Mouse (Mus musculus): ENCODE data around the gene Jam3.

The Jam3 gene

GRCm38 (mm10) chr9:27154763-27155530 lies at the start of gene Jam3:
Jam3 (minus strand) TSS chr9:27155421.
- no peak for TF ChIP-seq GATA4 (IDR thresholded peaks at IDR 0.05; ENCODE audit: insufficient replicate concordance, low read length)

DNA sequence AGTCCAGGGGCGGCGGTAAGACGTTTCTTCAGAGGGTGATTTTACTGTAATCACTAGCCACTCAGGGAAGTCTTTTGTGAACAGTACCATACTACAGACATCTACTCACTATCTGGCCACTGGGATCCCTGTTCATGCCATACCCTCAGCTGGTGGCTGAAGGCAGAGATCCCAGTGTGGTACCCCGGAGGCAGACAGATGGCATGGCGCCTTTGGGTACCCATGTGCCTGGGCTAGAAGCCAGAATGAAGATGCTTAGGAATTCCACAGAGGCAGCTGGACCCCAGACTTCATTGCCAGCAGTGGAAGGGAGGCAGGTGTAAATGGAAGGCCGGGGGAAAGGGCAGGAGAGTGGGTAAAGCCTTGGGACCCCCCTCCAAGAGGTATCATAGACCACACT lies 49.0 kb upstream of the Jam3 start:
- no peak for TF ChIP-seq GATA4 (IDR thresholded peaks at IDR 0.05; ENCODE audit: insufficient replicate concordance, low read length)

- no peak for TF ChIP-seq GATA4 (IDR thresholded peaks at IDR 0.05; ENCODE audit: insufficient replicate concordance, low read length)
These were observed 47.9 kb upstream of the Jam3 start for GRCm38 (mm10) chr9:27203134-27203533.

DNA sequence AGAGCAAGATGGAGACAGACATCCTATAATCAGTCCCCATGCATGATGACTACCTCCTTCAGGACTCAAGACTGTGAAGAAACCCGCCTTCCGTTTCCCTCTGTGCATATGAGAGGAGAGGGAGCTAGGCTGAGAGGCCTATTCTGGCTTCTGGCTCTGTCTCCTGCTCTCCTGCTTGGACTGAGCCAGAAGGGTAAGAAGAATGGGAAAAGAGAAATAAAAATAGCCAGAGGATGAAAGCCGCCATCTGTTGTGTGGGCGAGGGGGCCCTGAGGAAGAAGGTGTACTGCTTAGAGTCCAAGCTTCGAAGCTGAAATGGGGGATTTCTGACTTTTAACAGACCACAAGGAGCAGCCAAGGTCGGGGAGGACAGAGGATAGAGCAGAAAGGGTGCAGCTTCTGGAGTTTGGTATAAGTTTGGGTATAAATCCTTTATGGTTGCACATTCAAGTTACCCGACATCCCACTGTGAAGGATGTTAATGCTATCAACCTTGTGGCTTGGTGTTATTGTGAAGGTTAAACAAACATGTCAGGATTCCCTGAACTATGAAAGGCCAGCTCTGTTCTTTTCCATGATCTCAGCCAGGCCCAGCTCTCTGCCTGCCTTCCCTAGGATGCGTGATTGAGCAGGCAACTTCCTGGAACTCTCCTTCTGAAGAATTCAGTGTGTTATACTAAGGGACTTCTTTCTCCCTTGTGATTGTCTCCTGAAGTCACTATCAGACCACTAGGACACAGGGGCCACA lies 46.4 kb upstream of the Jam3 start:
- no peak for TF ChIP-seq GATA4 (IDR thresholded peaks at IDR 0.05; ENCODE audit: insufficient replicate concordance, low read length)

- no peak for TF ChIP-seq GATA4 (IDR thresholded peaks at IDR 0.05; ENCODE audit: insufficient replicate concordance, low read length)
These were observed 38.4 kb upstream of the Jam3 start for GRCm38 (mm10) chr9:27193592-27194080.

- no peak for TF ChIP-seq GATA4 (IDR thresholded peaks at IDR 0.05; ENCODE audit: insufficient replicate concordance, low read length)
These were observed 37.8 kb upstream of the Jam3 start for GRCm38 (mm10) chr9:27192761-27193591.

DNA sequence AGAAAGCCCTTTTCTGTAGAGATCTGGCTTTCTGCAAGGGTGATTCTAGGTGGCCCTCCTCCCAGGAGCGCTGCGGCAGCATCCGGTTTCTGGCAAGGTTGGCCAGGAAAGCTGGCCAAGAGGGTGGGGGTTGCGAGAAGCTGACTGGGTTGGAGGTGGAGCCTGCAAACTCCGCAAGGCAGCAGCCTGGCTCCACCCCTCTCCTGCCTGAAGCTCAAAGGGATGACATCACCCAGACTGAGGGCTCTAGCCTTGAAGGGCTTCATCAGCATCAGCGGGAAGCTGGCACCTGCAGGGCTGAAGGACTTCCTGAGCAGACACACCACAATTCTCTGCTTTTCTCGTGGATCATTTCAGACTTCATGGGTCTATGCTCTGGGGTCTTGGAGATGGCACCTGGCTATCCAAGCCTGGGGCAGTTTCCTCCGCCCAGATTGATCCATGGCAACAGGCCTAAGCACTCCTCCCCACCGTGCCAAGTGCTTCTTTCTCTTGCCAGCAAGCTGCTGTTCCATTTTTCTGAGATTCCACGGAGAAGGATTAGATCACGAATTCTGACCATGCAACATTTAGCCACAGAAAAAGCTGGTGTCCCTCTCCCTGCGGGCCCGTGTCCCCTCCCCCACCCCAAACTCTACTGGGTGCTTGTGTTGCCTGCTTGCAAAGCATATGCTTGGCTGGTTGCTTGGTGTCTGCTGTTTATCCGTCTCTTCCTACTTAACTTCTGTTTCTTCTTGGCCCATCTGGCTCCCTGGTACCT lies 37.0 kb upstream of the Jam3 start:
- TF ChIP-seq GATA4 (IDR thresholded peaks at IDR 0.05; ENCODE audit: insufficient replicate concordance, low read length) = no peak

- TF ChIP-seq GATA4 (IDR thresholded peaks at IDR 0.05; ENCODE audit: insufficient replicate concordance, low read length) = no peak
These were observed 36.3 kb upstream of the Jam3 start for GRCm38 (mm10) chr9:27191501-27191981.

GRCm38 (mm10) chr9:27190461-27190860 lies 35.2 kb upstream of the Jam3 start:
- no peak for TF ChIP-seq GATA4 (IDR thresholded peaks at IDR 0.05; ENCODE audit: insufficient replicate concordance, low read length)

DNA sequence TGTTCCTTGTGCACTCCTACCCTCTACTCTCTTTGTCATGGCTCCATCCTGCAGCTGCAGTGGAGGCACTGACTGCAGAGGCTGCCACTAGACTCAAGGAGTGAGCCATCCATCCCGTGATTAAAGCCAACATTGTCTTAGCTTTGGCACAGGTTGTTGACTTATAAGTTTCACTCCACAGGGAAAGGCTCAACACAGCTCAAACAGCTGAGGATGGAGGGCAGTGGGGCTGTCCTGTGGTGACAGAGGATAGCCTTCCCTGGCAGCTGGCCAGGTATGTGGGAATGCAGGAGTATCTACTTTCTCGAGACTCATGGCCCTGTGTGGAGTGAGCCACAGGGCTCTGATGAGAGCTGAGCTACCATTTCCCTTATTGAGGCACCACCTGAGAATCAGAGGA lies 34.1 kb upstream of the Jam3 start:
- TF ChIP-seq GATA4 (IDR thresholded peaks at IDR 0.05; ENCODE audit: insufficient replicate concordance, low read length) = no peak

DNA sequence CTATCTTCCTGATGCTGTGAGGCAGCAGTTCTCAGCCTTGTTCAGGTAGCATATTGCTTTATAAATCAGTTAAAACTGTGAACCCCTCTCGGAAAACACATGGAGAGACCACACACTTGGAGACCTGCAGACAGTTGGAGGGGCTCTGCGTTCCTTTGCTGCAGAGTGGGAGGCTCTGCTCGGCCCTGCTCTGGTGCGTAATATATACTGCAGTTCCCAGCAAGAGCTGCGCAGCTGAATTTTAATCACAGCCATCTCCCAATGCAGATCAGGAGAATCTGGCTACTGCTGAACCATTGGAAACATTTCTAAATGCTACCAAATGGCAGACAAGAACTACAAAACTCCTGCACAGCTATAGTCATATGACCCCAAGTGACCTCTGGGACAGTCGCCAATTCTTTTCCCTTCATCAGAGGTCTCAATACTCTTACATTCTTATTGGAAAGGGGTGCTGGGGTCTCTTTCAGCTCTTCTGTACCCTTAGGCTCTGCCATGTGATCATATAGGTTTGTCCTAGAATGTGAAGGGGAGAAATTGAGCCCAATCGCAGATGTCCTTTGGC lies 33.5 kb upstream of the Jam3 start:
- TF ChIP-seq GATA4 (IDR thresholded peaks at IDR 0.05; ENCODE audit: insufficient replicate concordance, low read length) = no peak

DNA sequence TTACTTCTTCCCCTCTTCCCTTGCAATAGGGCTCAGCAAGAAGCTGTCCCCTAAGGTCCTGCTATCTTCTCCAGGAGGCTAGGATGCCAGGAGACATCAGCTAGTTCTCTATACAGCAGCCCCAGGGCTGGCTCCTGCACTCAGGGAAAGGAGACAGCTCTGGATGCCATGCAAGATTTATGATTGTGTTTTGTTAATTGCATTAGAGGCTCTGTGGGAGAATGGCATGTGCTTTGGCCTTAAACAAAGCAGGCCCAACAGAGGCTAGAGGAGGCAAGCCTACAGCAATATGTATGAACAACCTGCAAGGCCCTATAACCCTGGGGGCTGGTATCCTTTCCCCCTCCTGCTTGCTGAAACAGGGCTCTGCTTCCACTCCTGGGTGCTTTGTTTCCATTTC lies 30.6 kb upstream of the Jam3 start:
- no peak for TF ChIP-seq GATA4 (IDR thresholded peaks at IDR 0.05; ENCODE audit: insufficient replicate concordance, low read length)

DNA sequence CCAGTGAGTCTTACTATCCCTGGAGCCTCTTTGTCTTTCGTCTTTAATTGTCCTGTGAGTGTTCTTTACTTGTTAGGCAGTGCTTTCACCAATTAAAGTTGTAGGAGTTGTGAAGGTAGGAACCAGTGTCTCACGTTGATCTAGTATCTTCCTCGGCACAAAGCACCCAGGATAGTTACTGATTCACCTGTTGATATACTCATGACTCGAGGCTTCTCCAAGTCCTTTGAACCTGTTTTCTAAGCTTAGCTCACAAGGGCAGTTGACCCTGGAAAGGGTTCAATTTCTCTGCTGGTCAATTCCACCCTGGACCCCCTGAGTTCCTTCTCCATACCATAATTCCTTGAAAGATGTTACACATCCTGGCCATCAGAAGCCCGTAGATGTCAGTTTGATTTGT lies 26.9 kb upstream of the Jam3 start:
- TF ChIP-seq GATA4 (IDR thresholded peaks at IDR 0.05; ENCODE audit: insufficient replicate concordance, low read length) = no peak

- no peak for TF ChIP-seq GATA4 (IDR thresholded peaks at IDR 0.05; ENCODE audit: insufficient replicate concordance, low read length)
These were observed 25.3 kb upstream of the Jam3 start for GRCm38 (mm10) chr9:27180492-27180891.
